In the genomic region with DNA sequence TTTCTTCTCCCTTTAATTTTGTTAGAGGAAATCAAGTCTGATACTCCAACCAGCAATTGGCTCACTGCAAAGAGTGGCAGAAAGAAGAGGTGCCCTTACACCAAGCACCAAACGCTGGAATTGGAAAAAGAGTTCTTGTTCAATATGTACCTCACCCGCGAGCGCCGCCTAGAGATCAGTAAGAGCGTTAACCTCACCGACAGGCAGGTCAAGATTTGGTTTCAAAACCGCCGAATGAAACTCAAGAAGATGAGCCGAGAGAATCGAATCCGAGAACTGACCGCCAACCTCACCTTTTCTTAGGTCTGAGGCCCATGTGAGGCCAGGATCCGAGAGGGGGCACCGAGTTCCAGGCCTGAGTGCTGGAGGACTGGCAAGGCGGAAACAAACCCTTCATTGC, we compare ENCODE assay signal across 10 mouse cellular contexts. TPM values are rescaled to one million over a fixed set of nuclear protein-coding genes. Genes with fewer than 3 reads are reported as not detected.
DNase-seq lines count a peak whose midpoint lies in the region; ATAC-seq and TF ChIP-seq lines count a peak whose summit lies in the region.
"Had no signal": no experiment of that assay in that cellular context is flagged by ENCODE, and none has a peak within 500 bp of the region (broad histone marks: within the 10 kb centered on the region; RNA-seq: fewer than 3 reads in every experiment).

No protein-coding gene starts in this region.

- no peak overlapping the region for H3K4me3 ChIP-seq in left cerebral cortex, adult 2 months
- H3K4me3 ChIP-seq: heart, embryonic 13.5 days had no signal

- intact Hi-C loops in left cerebral cortex, adult 2 months (cut with DNase I), result loop anchor here (10.0 kb wide), 1 partner anchor 1419 kb away; a partner anchor contains a TSS
- intact Hi-C loops in left cerebral cortex, postnatal 36 days (cut with DNase I), result loop anchor here (5.0 kb wide), 1 partner anchor 38 kb away; no protein-coding TSS in a partner anchor
- intact Hi-C loops in gastrocnemius, postnatal 14 days (cut with DNase I; ENCODE audit: low total_unique reads), result no loop called here

- peak; percentile 8; the same call in 1 of the 2 replicates for TF ChIP-seq CTCF in left cerebral cortex, adult 2 months (IDR thresholded peaks at IDR 0.05)

- H3K27ac ChIP-seq in left cerebral cortex, adult 2 months, result no peak overlapping the region
- H3K27ac ChIP-seq: heart, embryonic 13.5 days had no signal

- ATAC-seq in erythroid progenitor cell, adult 5-6 weeks (replicated peaks; ENCODE audit: low FRiP score, poor library complexity, severe bottlenecking), result no peak
- ATAC-seq: Patski had no signal

- no peak for DNase-seq in left cerebral cortex, adult 2 months (ENCODE audit: extremely low spot score in 1 of 2, low spot score in 2 of 2)
- DNase-seq in left cerebral cortex, postnatal 36 days (ENCODE audit: low spot score in 2 of 2), result no peak
- DNase-seq in R1 (ENCODE audit: low read depth, low spot score), result peak; percentile 86
- DNase-seq in kidney, adult 8-10 months, result peak; percentile 71 to 72
- peak; percentile 49 for DNase-seq in naive thymus-derived CD4-positive, alpha-beta T cell, adult 2 months (ENCODE audit: low read depth)
- DNase-seq in gastrocnemius, postnatal 14 days, result no peak
- no peak for DNase-seq in spleen, postnatal 36 days (ENCODE audit: low spot score in 2 of 2)

RNA-seq across cellular contexts. Expression of a gene that starts 2.3 kb away (rescaled TPM):
- not detected for total RNA-seq in left cerebral cortex, adult 2 months (2021)
- not detected for total RNA-seq in left cerebral cortex, postnatal 36 days (2021)
- total RNA-seq in gastrocnemius, postnatal 14 days (2021), result 1 to 10 TPM; 4.4 to 4.5 TPM
- total RNA-seq in erythroid progenitor cell, adult 5-6 weeks (2015; ENCODE audit: low replicate concordance), result not detected in 2 replicates
- not detected in 2 replicates for total RNA-seq in erythroid progenitor cell, adult 5-6 weeks (2017; ENCODE audit: low replicate concordance)

RNA-seq across cellular contexts. Expression of a gene that starts 3.5 kb away (rescaled TPM):
- total RNA-seq in left cerebral cortex, adult 2 months (2021), result not detected
- total RNA-seq in left cerebral cortex, postnatal 36 days (2021), result not detected
- 10 to 100 TPM; 14.8 to 18.8 TPM for total RNA-seq in gastrocnemius, postnatal 14 days (2021)
- not detected in 2 replicates for total RNA-seq in erythroid progenitor cell, adult 5-6 weeks (2015; ENCODE audit: low replicate concordance)
- total RNA-seq in erythroid progenitor cell, adult 5-6 weeks (2017; ENCODE audit: low replicate concordance), result not detected in 2 replicates

RNA-seq across cellular contexts. Expression of a gene that starts 10.3 kb away (rescaled TPM):
- not detected for total RNA-seq in left cerebral cortex, adult 2 months (2021)
- not detected for total RNA-seq in left cerebral cortex, postnatal 36 days (2021)
- 10 to 100 TPM; 30.0 to 38.2 TPM for total RNA-seq in gastrocnemius, postnatal 14 days (2021)
- total RNA-seq in erythroid progenitor cell, adult 5-6 weeks (2015; ENCODE audit: low replicate concordance), result not detected in 2 replicates
- total RNA-seq in erythroid progenitor cell, adult 5-6 weeks (2017; ENCODE audit: low replicate concordance), result not detected in 2 replicates

RNA-seq across cellular contexts. Expression of a gene that starts 14.7 kb away (rescaled TPM):
- not detected for total RNA-seq in left cerebral cortex, adult 2 months (2021)
- total RNA-seq in left cerebral cortex, postnatal 36 days (2021), result not detected
- under 1 TPM in 1 of 2 experiments, not detected in 1; 0.29 TPM for total RNA-seq in gastrocnemius, postnatal 14 days (2021)
- total RNA-seq in erythroid progenitor cell, adult 5-6 weeks (2015; ENCODE audit: low replicate concordance), result not detected in 2 replicates
- not detected in 2 replicates for total RNA-seq in erythroid progenitor cell, adult 5-6 weeks (2017; ENCODE audit: low replicate concordance)

RNA-seq across cellular contexts. Expression of a gene that starts 17.7 kb away (rescaled TPM):
- not detected for total RNA-seq in left cerebral cortex, adult 2 months (2021)
- total RNA-seq in left cerebral cortex, postnatal 36 days (2021), result not detected
- not detected for total RNA-seq in gastrocnemius, postnatal 14 days (2021)
- total RNA-seq in erythroid progenitor cell, adult 5-6 weeks (2015; ENCODE audit: low replicate concordance), result not detected in 2 replicates
- total RNA-seq in erythroid progenitor cell, adult 5-6 weeks (2017; ENCODE audit: low replicate concordance), result not detected in 2 replicates

Comparison
In these comparisons a context has a peak if more than half of its experiments do, and no peak if none do; other contexts are left out.
1. DNase-seq: peak in R1 (single experiment), kidney, adult 8-10 months (2 of 2) and naive thymus-derived CD4-positive, alpha-beta T cell, adult 2 months (single experiment); none in left cerebral cortex, adult 2 months (0 of 2), left cerebral cortex, postnatal 36 days (0 of 2), gastrocnemius, postnatal 14 days (single experiment) and spleen, postnatal 36 days (0 of 2).
2. RNA of a gene that starts 2.3 kb away (total RNA-seq): 4.4 to 4.5 TPM in gastrocnemius, postnatal 14 days; not detected in left cerebral cortex, adult 2 months, not detected in left cerebral cortex, postnatal 36 days and not detected in erythroid progenitor cell, adult 5-6 weeks; every median in the first group is over 4 times any median in the second.
3. RNA of a gene that starts 3.5 kb away (total RNA-seq): 14.8 to 18.8 TPM in gastrocnemius, postnatal 14 days; not detected in left cerebral cortex, postnatal 36 days, not detected in left cerebral cortex, adult 2 months and not detected in erythroid progenitor cell, adult 5-6 weeks; every median in the first group is over 10 times any median in the second.
4. RNA of a gene that starts 10.3 kb away (total RNA-seq): 30.0 to 38.2 TPM in gastrocnemius, postnatal 14 days; not detected in left cerebral cortex, adult 2 months, not detected in left cerebral cortex, postnatal 36 days and not detected in erythroid progenitor cell, adult 5-6 weeks; every median in the first group is over 10 times any median in the second.